Mouse (Mus musculus) lung, adult 10 weeks (tissue): ENCODE results near the gene Uts2b. TPM values are rescaled to one million over a fixed set of nuclear protein-coding genes. Genes with fewer than 3 reads are reported as not detected.

Experiments used
- polyA plus RNA-seq: library from polyadenylated mRNA; stranded (reverse); fragments of 350-450 nt; fragmentation: Illumina TruSeq; extraction: RNeasy Lipid Tissue Mini Kit (QIAGEN cat#74804); gene quantifications from one replicate; pipeline ENCODE4 v1.2.3, GENCODE M21; 2014; ENCODE audit warnings: low read depth, low replicate concordance; ENCODE audit not compliant: insufficient read depth

Uts2b gene
- not detected for polyA plus RNA-seq

DNA sequence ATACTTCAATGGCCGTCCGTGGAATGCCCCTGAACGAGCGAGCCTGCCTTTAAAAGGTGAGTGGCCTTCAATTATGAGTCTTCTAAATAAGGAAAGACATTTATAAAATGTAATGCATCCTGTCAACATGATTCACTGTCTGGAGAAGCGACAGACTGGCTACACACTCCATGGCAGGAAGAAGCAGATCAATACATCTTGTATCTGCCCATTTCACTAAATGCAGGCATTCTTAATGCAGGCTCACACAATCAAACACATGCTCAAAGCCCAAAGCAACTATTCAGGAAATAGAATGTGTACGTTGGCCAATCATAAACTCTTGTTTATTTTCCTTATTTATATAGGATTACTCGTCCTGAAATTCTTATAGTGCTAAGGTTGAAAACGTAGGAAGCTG lies at the start of gene Uts2b:
Gene Uts2b (minus strand): TSS at position 49 of the 400 bp plus-strand sequence.

GRCm38 (mm10) chr16:27388761-27389451 lies 18.9 kb upstream of the Uts2b start, which contains the start of gene Ccdc50:
Ccdc50 (plus strand) TSS chr16:27388869.

DNA sequence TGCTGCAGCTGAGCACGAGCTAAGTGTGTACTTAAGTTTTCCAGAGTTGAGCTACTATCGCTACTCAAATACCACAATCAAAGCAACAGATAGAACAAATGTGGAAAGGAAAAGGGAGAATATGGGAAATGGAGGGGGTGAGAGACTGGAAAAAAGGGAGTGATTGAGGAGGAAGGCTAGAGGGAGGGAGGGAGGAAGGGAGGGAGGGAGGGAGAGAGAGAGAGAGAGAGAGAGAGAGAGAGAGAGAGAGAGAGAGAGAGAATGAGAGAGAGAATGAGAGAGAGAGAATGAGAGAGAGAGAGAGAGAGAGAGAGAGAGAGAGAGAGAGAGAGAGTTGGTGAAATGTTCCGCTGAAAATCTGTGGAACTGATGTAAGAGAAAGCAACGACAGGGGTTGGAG lies 62.9 kb downstream of the Uts2b start, which contains the start of gene Ostn:
Gene Ostn (plus strand): TSS at position 301 of the 400 bp plus-strand sequence.

Other genes with a start within 250 kb of the Uts2b start
- not detected for gene Ostn, start 62.8 kb downstream of the Uts2b start, polyA plus RNA-seq
- 15.6 TPM for gene Ccdc50, start 18.6 kb upstream of the Uts2b start, polyA plus RNA-seq